Mouse (Mus musculus) heart, embryonic 14.5 days (tissue): ENCODE measurements around the gene Ctdspl2. TPM values are rescaled to one million over a fixed set of nuclear protein-coding genes. Genes with fewer than 3 reads are reported as not detected.
"Not testable (repeated sequence)": the region's sequence is repeated elsewhere in the genome, so short reads cannot be mapped to it uniquely, and the experiment has no call there.

Experiments used
- ATAC-seq: fragments of 200-750 bp; cut with Nextera tagmentation; 2 replicates; pipeline ENCODE4 v1.8.0; 2017; ENCODE audit warnings: low read depth, moderate TSS enrichment; ENCODE audit not compliant: insufficient number of reproducible peaks, insufficient read depth, low FRiP score
- H3K27ac ChIP-seq, 2 experiments: fragments of 200-500 bp in 1 of 2; fragments of 300-500 bp in 1 of 2; sonication (generic) in 1 of 2; replicated peaks in 1 of 2; 2 replicates each; pipeline ENCODE4 v1.5.1; 2012 to 2014; ENCODE audit warnings: low read depth in 2 of 2, low read length in 2 of 2, control low read depth in 1 of 2, mild to moderate bottlenecking in 1 of 2, mixed read lengths in 1 of 2; ENCODE audit not compliant: control insufficient read depth in 1 of 2, insufficient read depth in 1 of 2
- H3K27me3 ChIP-seq: fragments of 300-500 bp; sonication (generic); 2 replicates; pipeline ENCODE4 v1.6.1; 2014; ENCODE audit warnings: mild to moderate bottlenecking, low read length, control low read depth; ENCODE audit not compliant: control insufficient read depth, insufficient read depth
- H3K36me3 ChIP-seq: fragments of 300-500 bp; sonication (generic); 2 replicates; pipeline ENCODE4 v1.6.1; 2014; ENCODE audit warnings: mild to moderate bottlenecking, control low read depth, low read length, mixed read lengths; ENCODE audit not compliant: control insufficient read depth, insufficient read depth
- H3K4me1 ChIP-seq, 2 experiments: fragments of 200-500 bp in 1 of 2; fragments of 300-500 bp in 1 of 2; sonication (generic) in 1 of 2; 2 replicates each; pipeline ENCODE4 v1.6.1; 2012 to 2014; ENCODE audit warnings: low read length in 2 of 2, control low read depth in 1 of 2, mixed read lengths in 1 of 2; ENCODE audit not compliant: control insufficient read depth in 2 of 2, insufficient read depth in 2 of 2
- H3K4me2 ChIP-seq: fragments of 300-500 bp; sonication (generic); 2 replicates; pipeline ENCODE4 v1.6.1; 2014; ENCODE audit warnings: mild to moderate bottlenecking, low read length
- H3K4me3 ChIP-seq, 2 experiments: fragments of 200-500 bp in 1 of 2; fragments of 300-500 bp in 1 of 2; sonication (generic) in 1 of 2; 2 replicates each; pipeline ENCODE4 v1.5.1; 2012 to 2014; ENCODE audit warnings: low read length in 2 of 2, mild to moderate bottlenecking in 2 of 2, control low read depth in 1 of 2, low read depth in 1 of 2, moderate library complexity in 1 of 2; ENCODE audit not compliant: control insufficient read depth in 1 of 2, insufficient read depth in 1 of 2
- H3K9ac ChIP-seq: fragments of 300-500 bp; sonication (generic); 2 replicates; pipeline ENCODE4 v1.6.1; 2014; ENCODE audit warnings: mild to moderate bottlenecking, low read length
- H3K9me3 ChIP-seq: fragments of 300-500 bp; sonication (generic); 2 replicates; pipeline ENCODE4 v1.6.1; 2016; ENCODE audit warnings: low read length, control low read depth; ENCODE audit not compliant: control insufficient read depth
- WGBS: fragments of 180-500 bp; shearing (Covaris S2); extraction: QIAGEN DNeasy Blood & Tissue Kit; methylation state at CpG from one replicate; pipeline ENCODE4 v1.1.7; 2014; 5-methylcytosine and 5-hydroxymethylcytosine counted together
- polyA plus RNA-seq: library from polyadenylated mRNA; unstranded; fragments of >200 nt; fragmentation: Nextera tagmentation; extraction: Ambion mirVana; gene quantifications from 2 replicates; pipeline ENCODE4 v1.2.1, GENCODE M21; 2014

The Ctdspl2 gene
- 35.7 and 40.1 TPM in 2 replicates for polyA plus RNA-seq

GRCm38 (mm10) chr2:121955765-121956223 is at the start of gene Ctdspl2, which contains the start of gene Mageb3:
Gene Ctdspl2, plus strand, starts transcription at chr2:121956001.
Gene Mageb3, minus strand, starts transcription at chr2:121956092.
- peak; percentile 98 for ATAC-seq
- Histone ChIP-seq H3K27ac (peak within 1 kb of the TSS; percentile 96 to 97), H3K4me3 (peak within 1 kb of the TSS; percentile 73 to 94)

GRCm38 (mm10) chr2:121909975-121910374 is 45.8 kb upstream of the Ctdspl2 start:
- no peak for ATAC-seq
- Histone ChIP-seq H3K27ac (no peak overlapping the region), H3K36me3 (peaks cover 30% of the 10 kb centered on the region), H3K27me3 (no peaks in the 10 kb centered on the region), H3K4me2 (no peak overlapping the region), H3K4me3 (no peak overlapping the region), H3K9me3 (no peaks in the 10 kb centered on the region), H3K9ac (no peak overlapping the region), H3K4me1 (no peaks in the 10 kb centered on the region)
- WGBS, result 81% methylated on average over 3 of the region's 3 CpGs

More at GRCm38 (mm10) chr2:121955765-121956223, at the start of gene Ctdspl2, which contains the start of gene Mageb3:
- Histone ChIP-seq H3K36me3 (peaks cover 10% of the 10 kb centered on the region), H3K27me3 (no peaks in the 10 kb centered on the region), H3K9me3 (no peaks in the 10 kb centered on the region), H3K4me2 (peak within 1 kb of the TSS; percentile 83), H3K4me1 (peaks cover 0 to 13% of the 10 kb centered on the region in 2 experiments; a peak in 2 of 4 replicates), H3K9ac (peak within 1 kb of the TSS; percentile 98)
- under 1% methylated on average over 46 of the region's 48 CpGs for WGBS

- 86% methylated on average over 5 of the region's 5 CpGs for WGBS
- ATAC-seq, result no peak
- Histone ChIP-seq H3K9ac (no peak overlapping the region), H3K36me3 (peaks cover 10% of the 10 kb centered on the region), H3K4me2 (no peak overlapping the region), H3K27ac (no peak overlapping the region), H3K27me3 (no peaks in the 10 kb centered on the region), H3K9me3 (no peaks in the 10 kb centered on the region), H3K4me1 (no peaks in the 10 kb centered on the region), H3K4me3 (no peak overlapping the region)
These were observed 39.5 kb upstream of the Ctdspl2 start for GRCm38 (mm10) chr2:121916047-121916970.

- H3K27me3 ChIP-seq, H3K9ac ChIP-seq, H3K36me3 ChIP-seq, H3K4me1 ChIP-seq, ATAC-seq, H3K9me3 ChIP-seq, H3K4me3 ChIP-seq, H3K4me2 ChIP-seq, H3K27ac ChIP-seq: not testable (repeated sequence)
- WGBS, result 78% methylated on average over 2 of the region's 2 CpGs
These were observed 18.2 kb upstream of the Ctdspl2 start for GRCm38 (mm10) chr2:121937624-121938023.

GRCm38 (mm10) chr2:121943364-121943763 is 12.4 kb upstream of the Ctdspl2 start:
- H3K4me1 ChIP-seq, result no peaks in the 10 kb centered on the region
- H3K4me2 ChIP-seq, result no peak overlapping the region
- no peak overlapping the region for H3K4me3 ChIP-seq
- no peak overlapping the region for H3K9ac ChIP-seq
- ATAC-seq, result no peak
- H3K36me3 ChIP-seq, result no peaks in the 10 kb centered on the region
- H3K27ac ChIP-seq, result no peak overlapping the region
- H3K27me3 ChIP-seq, result no peaks in the 10 kb centered on the region
- H3K9me3 ChIP-seq, result no peaks in the 10 kb centered on the region
- whole genome bisulfite sequencing, result 63% methylated on average over 3 of the region's 3 CpGs

- ATAC-seq, result no peak
- H3K4me3 ChIP-seq, result peak overlapping the region; percentile 73 to 94
- H3K27ac ChIP-seq, result peak overlapping the region; percentile 81 to 97
- H3K9ac ChIP-seq, result peak overlapping the region; percentile 98
- peaks cover 0 to 13% of the 10 kb centered on the region in 2 experiments; a peak in 2 of 4 replicates for H3K4me1 ChIP-seq
- peak overlapping the region; percentile 83 for H3K4me2 ChIP-seq
- H3K36me3 ChIP-seq, result peaks cover 6% of the 10 kb centered on the region
- WGBS, result 12% methylated on average over 10 of the region's 10 CpGs
- H3K9me3 ChIP-seq, result no peaks in the 10 kb centered on the region
- H3K27me3 ChIP-seq, result no peaks in the 10 kb centered on the region
These were observed 687 bp upstream of the Ctdspl2 start for GRCm38 (mm10) chr2:121954971-121955656.

GRCm38 (mm10) chr2:121956224-121957018 is 620 bp downstream of the Ctdspl2 start:
- H3K4me2 ChIP-seq, result peak overlapping the region; percentile 83
- under 1% methylated on average over 44 of the region's 47 CpGs for WGBS
- peak; percentile 92 for ATAC-seq
- H3K36me3 ChIP-seq, result peaks cover 16% of the 10 kb centered on the region
- peaks cover 0 to 13% of the 10 kb centered on the region in 2 experiments; a peak in 2 of 4 replicates for H3K4me1 ChIP-seq
- H3K4me3 ChIP-seq, result peak overlapping the region; percentile 73 to 94
- H3K27ac ChIP-seq, result peak overlapping the region; percentile 96 to 97
- H3K9me3 ChIP-seq, result no peaks in the 10 kb centered on the region
- H3K27me3 ChIP-seq, result no peaks in the 10 kb centered on the region
- H3K9ac ChIP-seq, result peak overlapping the region; percentile 98
